Mouse (Mus musculus) liver, embryonic 14.5 days (tissue): ENCODE data around the gene Frmd4a.

Source experiments
- CTCF ChIP-seq: IDR thresholded peaks from 2 replicates; pipeline ENCODE4 v1.5.1; 2016; ENCODE audit warnings: antibody characterized with exemption, low read depth, control low read depth
- EP300 ChIP-seq: IDR thresholded peaks from 2 replicates; pipeline ENCODE4 v1.6.1; 2016; ENCODE audit warnings: antibody characterized with exemption, low read depth

DNA sequence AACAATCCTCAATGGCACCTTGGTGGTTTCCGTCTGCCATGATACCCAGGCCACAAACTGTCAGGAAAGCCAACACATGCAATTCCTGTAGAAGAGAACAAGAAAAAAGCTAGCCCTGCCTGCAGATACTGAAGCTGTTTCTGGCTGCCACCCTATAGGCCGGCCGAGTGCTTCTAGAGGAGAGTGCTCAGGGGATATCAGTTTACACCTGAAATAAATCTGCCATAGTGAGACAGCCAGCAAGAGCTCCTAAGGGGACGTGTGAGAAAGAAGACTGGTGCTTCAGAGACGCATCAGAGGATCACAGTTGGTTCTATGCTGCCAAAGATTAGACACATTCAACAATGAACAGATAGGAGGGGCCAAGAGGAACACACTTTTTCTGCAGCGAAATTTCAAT is 593.8 kb downstream of the Frmd4a start:
- TF ChIP-seq EP300 (no peak), CTCF (no peak)
